Mouse (Mus musculus) spleen, postnatal 4 days (tissue): ENCODE results near the gene Gprin3.
"Not testable (repeated sequence)": the region's sequence is repeated elsewhere in the genome, so short reads cannot be mapped to it uniquely, and the experiment has no call there.

Source experiments
- DNase-seq, 2 experiments: peaks; one replicate each; pipeline ENCODE4 v3.0.0; 2022; ENCODE audit warnings: low spot score in 2 of 2

Gprin3 gene

DNA sequence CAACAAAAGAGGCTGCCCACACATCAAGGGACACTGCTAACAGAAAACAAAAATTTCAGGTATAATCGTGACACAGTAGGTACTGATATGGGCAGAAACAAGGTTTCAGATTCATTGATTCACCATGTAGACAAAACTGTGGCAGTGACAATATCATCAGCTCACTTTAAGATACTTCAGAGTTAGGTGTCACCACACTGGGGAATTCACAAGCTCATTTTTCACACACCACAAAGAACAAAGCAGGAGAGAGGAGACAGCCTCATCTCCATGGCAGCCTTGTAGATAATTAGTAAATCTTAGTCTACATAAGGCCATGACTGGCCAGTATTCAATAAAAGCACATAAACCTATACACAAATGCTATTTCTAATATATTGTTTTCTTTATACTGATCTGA is 77.4 kb downstream of the Gprin3 start:
- DNase-seq = no peak

- DNase-seq = no peak
Measured at GRCm38 (mm10) chr6:59341146-59341545, 84.9 kb downstream of the Gprin3 start.

GRCm38 (mm10) chr6:59328297-59328696 is 97.8 kb downstream of the Gprin3 start:
- DNase-seq = no peak

DNA sequence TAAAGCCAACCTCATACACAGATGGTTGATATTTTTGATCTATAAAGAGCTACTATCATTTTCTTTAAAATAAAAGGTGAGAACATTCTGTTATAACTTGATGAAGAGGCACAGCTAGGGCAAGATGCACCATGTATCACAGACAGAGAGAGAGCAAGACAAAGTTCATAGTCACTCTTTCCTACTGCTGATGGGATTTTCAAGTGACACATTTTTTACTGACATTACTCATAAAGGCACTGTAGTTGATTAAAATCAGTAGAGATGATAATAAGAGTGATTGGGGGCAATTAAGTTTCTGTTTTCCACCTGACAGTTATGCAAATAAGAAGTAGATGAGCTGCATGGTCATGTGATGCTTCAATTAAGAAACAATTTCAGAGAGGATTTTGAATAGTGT is 110.2 kb downstream of the Gprin3 start:
- DNase-seq = no peak

GRCm38 (mm10) chr6:59315090-59315489 is 111.0 kb downstream of the Gprin3 start:
- no peak for DNase-seq

DNA sequence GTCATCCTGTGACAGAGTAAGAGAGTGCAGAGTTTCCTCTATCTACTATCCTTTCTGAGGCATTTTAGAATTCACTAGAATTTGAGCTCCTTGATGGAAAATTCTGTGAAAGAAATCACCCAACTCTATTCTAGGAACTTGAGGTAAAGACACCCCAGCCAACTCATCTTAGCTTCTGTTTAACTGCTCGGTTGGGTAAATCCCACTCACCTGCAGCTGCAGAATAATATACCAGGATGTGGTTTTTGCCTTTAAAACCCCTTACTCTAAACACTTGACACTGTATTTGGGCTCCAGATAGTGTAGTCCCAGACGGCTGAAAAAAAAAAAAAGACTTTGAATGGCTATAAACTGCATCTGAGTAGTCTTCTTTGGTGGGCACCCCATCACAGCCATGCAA is 112.9 kb downstream of the Gprin3 start:
- no peak for DNase-seq

DNA sequence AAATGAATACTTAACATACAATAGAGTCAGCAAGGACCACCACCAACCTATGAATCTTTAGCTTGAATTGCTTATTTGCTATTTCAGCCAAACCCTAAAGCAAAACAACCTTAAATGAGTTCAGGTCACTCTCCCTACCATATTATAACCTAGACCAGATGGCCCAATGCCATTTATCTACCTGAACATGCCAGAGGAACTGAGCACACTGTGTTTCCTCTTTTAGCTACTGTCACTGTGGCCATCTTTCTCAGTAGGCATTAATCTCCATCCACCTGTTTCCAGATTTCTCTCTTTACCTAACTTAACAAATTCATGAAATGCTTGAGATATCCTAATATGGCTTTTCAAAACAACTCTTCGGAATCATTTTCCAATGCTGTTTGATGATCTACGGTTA is 114.9 kb downstream of the Gprin3 start:
- DNase-seq = no peak

DNA sequence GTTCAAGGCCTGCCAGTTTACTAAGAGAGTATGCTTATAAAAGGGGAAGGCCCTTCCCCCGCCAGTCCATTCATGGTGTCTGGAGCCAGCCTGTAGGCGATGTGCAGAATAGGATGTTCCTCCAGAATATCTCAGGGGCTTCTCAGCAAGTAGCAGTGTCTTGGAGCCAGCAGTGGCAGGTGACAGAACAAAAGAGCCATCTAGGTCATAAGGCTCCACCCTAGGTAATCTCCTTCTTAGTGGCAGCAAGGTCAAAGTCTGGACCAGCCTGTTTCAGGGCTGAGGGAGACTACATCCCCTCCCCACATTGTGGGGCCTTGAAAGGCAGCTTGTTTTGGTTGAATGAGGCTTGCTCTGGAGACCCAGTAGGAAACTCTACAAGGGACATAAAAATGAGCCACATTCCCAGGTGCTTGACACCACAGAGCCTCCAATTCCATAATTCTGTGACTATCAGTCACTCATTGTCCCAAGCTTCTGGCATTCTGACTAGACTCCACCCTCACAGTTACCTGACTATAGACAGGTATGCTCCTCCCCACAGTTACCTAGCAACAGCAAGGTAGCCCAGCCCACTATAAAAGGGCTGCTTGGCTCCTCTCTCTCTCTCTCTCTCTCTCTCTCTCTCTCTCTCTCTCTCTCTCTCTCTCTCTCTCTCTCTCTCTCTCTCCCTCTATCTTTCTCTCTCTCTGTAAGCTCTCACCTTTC is 121.7 kb downstream of the Gprin3 start:
- not testable (repeated sequence) for DNase-seq

DNA sequence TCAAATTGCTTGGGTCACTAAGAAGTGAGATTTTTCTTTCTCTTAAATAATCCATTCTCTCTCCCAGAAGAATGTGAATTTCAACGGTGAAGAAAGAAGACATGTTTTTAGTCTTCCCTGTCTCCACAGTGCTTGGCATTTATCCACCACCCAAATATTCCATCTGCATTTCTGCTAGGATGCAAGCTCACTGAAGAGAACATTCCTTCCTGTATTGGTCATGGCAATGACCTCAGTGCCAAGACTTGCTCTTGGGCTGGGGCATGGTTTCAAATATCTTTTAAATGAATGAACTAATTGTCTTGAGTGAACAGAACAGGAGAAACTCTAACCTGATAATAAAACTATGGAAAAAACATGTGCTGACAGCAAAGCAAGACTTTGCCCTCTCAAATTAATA is 123.1 kb downstream of the Gprin3 start:
- DNase-seq = no peak
